Mouse (Mus musculus) hindbrain, embryonic 16.5 days (tissue): ENCODE measurements around the gene Bbs1. TPM values are rescaled to one million over a fixed set of nuclear protein-coding genes. Genes with fewer than 3 reads are reported as not detected.
"Not testable (repeated sequence)": the region's sequence is repeated elsewhere in the genome, so short reads cannot be mapped to it uniquely, and the experiment has no call there.

Experiments used
- ATAC-seq: fragments of 200-750 bp; cut with Nextera tagmentation; 2 replicates; pipeline ENCODE4 v1.8.0; 2017; ENCODE audit warnings: moderate TSS enrichment, moderate library complexity
- H3K27ac ChIP-seq: fragments of 300-500 bp; sonication (generic); 2 replicates; pipeline ENCODE4 v1.5.1; 2014; ENCODE audit warnings: low read depth, mild to moderate bottlenecking, control low read depth, low read length, moderate library complexity
- H3K27me3 ChIP-seq: fragments of 300-500 bp; sonication (generic); replicated peaks from 2 replicates; pipeline ENCODE4 v1.6.1; 2014; ENCODE audit warnings: low read length; ENCODE audit not compliant: control insufficient read depth, insufficient read depth
- H3K36me3 ChIP-seq: fragments of 300-500 bp; sonication (generic); 2 replicates; pipeline ENCODE4 v1.6.1; 2014; ENCODE audit warnings: mild to moderate bottlenecking, low read length, moderate library complexity, mixed read lengths; ENCODE audit not compliant: control insufficient read depth, insufficient read depth
- H3K4me1 ChIP-seq: fragments of 300-500 bp; sonication (generic); 2 replicates; pipeline ENCODE4 v1.6.1; 2014; ENCODE audit warnings: low read depth, low read length; ENCODE audit not compliant: control insufficient read depth, insufficient read depth
- H3K4me2 ChIP-seq: fragments of 300-500 bp; sonication (generic); 2 replicates; pipeline ENCODE4 v1.6.1; 2014; ENCODE audit warnings: mild to moderate bottlenecking, low read length, control low read depth, moderate library complexity
- H3K4me3 ChIP-seq: fragments of 300-500 bp; sonication (generic); 2 replicates; pipeline ENCODE4 v1.5.1; 2014; ENCODE audit warnings: mild to moderate bottlenecking, low read length, control low read depth, moderate library complexity
- H3K9ac ChIP-seq: fragments of 300-500 bp; sonication (generic); 2 replicates; pipeline ENCODE4 v1.6.1; 2014; ENCODE audit warnings: low read depth, mild to moderate bottlenecking, control low read depth, low read length, moderate library complexity
- H3K9me3 ChIP-seq: fragments of 300-500 bp; sonication (generic); 2 replicates; pipeline ENCODE4 v1.6.1; 2014; ENCODE audit warnings: mild to moderate bottlenecking, low read length, moderate library complexity; ENCODE audit not compliant: control insufficient read depth
- WGBS: fragments of 180-500 bp; shearing (Covaris S2); extraction: QIAGEN DNeasy Blood & Tissue Kit; methylation state at CpG from one replicate; pipeline ENCODE4 v1.1.7; 2014; 5-methylcytosine and 5-hydroxymethylcytosine counted together
- polyA plus RNA-seq: library from polyadenylated mRNA; unstranded; fragments of >200 nt; fragmentation: Nextera tagmentation; extraction: Ambion mirVana; gene quantifications from 2 replicates; pipeline ENCODE4 v1.2.1, GENCODE M21; 2015

The Bbs1 gene
- polyA plus RNA-seq, 1 experiment from 2014 or later, result 8.8 TPM

GRCm38 (mm10) chr19:4874613-4875012 lies 31.8 kb downstream of the Bbs1 start:
- H3K4me1 ChIP-seq, result peaks cover 13% of the 10 kb centered on the region
- not testable (repeated sequence) for H3K9me3 ChIP-seq, H3K27me3 ChIP-seq, H3K4me3 ChIP-seq, H3K36me3 ChIP-seq, ATAC-seq, H3K27ac ChIP-seq, H3K4me2 ChIP-seq, H3K9ac ChIP-seq
- WGBS, result 89% methylated on average over 1 of the region's 1 CpGs

- Histone ChIP-seq H3K4me3 (no peak overlapping the region), H3K4me1 (no peaks in the 10 kb centered on the region), H3K4me2 (no peak overlapping the region), H3K9me3 (no peaks in the 10 kb centered on the region), H3K27ac (no peak overlapping the region), H3K36me3 (0 out of 2 replicates have a peak, but pooled peaks cover 6% of the 10 kb centered on the region), H3K27me3 (no peaks in the 10 kb centered on the region), H3K9ac (peak overlapping the region; percentile 24; the same call in 1 of the 2 replicates)
- no peak for ATAC-seq
- 6% methylated on average over 17 of the region's 17 CpGs for WGBS
These were observed 41.3 kb downstream of the Bbs1 start for GRCm38 (mm10) chr19:4865147-4865546.

GRCm38 (mm10) chr19:4863048-4863447 lies 43.4 kb downstream of the Bbs1 start:
- Histone ChIP-seq H3K27ac (no peak overlapping the region), H3K27me3 (no peaks in the 10 kb centered on the region), H3K4me3 (no peak overlapping the region), H3K36me3 (peaks cover 10% of the 10 kb centered on the region; the same call in 1 of the 2 replicates), H3K4me1 (no peaks in the 10 kb centered on the region), H3K4me2 (no peak overlapping the region), H3K9ac (no peak overlapping the region), H3K9me3 (no peaks in the 10 kb centered on the region)
- no peak for ATAC-seq
- WGBS, result 50% methylated on average over 6 of the region's 6 CpGs

GRCm38 (mm10) chr19:4859081-4859480 lies 47.3 kb downstream of the Bbs1 start:
- Histone ChIP-seq H3K27me3 (no peaks in the 10 kb centered on the region), H3K9ac (no peak overlapping the region), H3K4me2 (no peak overlapping the region), H3K36me3 (peaks cover 15% of the 10 kb centered on the region; the same call in 1 of the 2 replicates), H3K9me3 (no peaks in the 10 kb centered on the region), H3K4me1 (peaks cover 12% of the 10 kb centered on the region), H3K27ac (no peak overlapping the region), H3K4me3 (no peak overlapping the region)
- no peak for ATAC-seq
- WGBS, result 83% methylated on average over 6 of the region's 6 CpGs

DNA sequence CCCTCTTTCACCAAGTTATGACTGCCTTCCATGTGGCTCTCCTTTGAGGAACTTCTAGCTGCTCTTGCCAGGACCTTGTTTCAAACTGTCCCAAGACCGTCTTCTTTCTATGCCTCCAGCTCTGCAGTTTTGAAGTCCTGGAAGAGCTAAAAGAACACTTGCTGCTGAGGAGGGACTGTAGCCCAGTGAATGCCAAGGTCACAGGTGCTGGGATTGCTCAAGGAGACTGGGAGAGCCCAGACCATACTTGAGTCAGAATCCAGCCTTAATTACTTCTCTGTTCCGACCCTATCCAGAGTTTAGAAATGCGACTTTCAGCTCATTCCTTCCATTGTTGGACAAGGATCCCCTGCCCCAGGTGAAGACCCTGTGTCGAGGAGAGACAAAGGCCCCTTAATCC lies 50.5 kb downstream of the Bbs1 start:
- Histone ChIP-seq H3K36me3 (peaks cover 15% of the 10 kb centered on the region; the same call in 1 of the 2 replicates), H3K9ac (peak overlapping the region; percentile 81), H3K27me3 (no peaks in the 10 kb centered on the region), H3K4me1 (peaks cover 12% of the 10 kb centered on the region), H3K4me3 (peak overlapping the region; percentile 64), H3K9me3 (no peaks in the 10 kb centered on the region), H3K4me2 (peak overlapping the region; percentile 96), H3K27ac (no peak overlapping the region)
- 72% methylated on average over 4 of the region's 4 CpGs for WGBS
- ATAC-seq, result no peak

GRCm38 (mm10) chr19:4855470-4855820 lies 51.0 kb downstream of the Bbs1 start:
- ATAC-seq, result 0 out of 2 replicates have a peak, but pooled peaks have one; percentile 64
- Histone ChIP-seq H3K9me3 (no peaks in the 10 kb centered on the region), H3K36me3 (peaks cover 12% of the 10 kb centered on the region; the same call in 1 of the 2 replicates), H3K9ac (peak overlapping the region; percentile 81), H3K4me2 (peak overlapping the region; percentile 96), H3K27me3 (no peaks in the 10 kb centered on the region), H3K27ac (0 out of 2 replicates have a peak overlapping the region, but pooled peaks have one; percentile 61), H3K4me1 (peaks cover 12% of the 10 kb centered on the region), H3K4me3 (peak overlapping the region; percentile 64)
- 2% methylated on average over 14 of the region's 14 CpGs for WGBS

- peak within 1 kb of the TSS; percentile 96 for H3K4me2 ChIP-seq
- H3K27ac ChIP-seq, result 0 out of 2 replicates have a peak within 1 kb of the TSS, but pooled peaks have one; percentile 61
- H3K9ac ChIP-seq, result peak within 1 kb of the TSS; percentile 81
- peaks cover 9% of the 10 kb centered on the region; the same call in 1 of the 2 replicates for H3K36me3 ChIP-seq
- peak; percentile 95 for ATAC-seq
- H3K4me1 ChIP-seq, result peaks cover 12% of the 10 kb centered on the region
- peak within 1 kb of the TSS; percentile 64 for H3K4me3 ChIP-seq
- H3K9me3 ChIP-seq, result no peaks in the 10 kb centered on the region
- no peaks in the 10 kb centered on the region for H3K27me3 ChIP-seq
- whole genome bisulfite sequencing, result 4% methylated on average over 45 of the region's 45 CpGs
These were observed 51.6 kb downstream of the Bbs1 start, which contains the start of gene Ctsf for GRCm38 (mm10) chr19:4854552-4855469. Ctsf (plus strand) TSS chr19:4855130.

GRCm38 (mm10) chr19:4850281-4850680 lies 56.1 kb downstream of the Bbs1 start:
- 34% methylated on average over 5 of the region's 5 CpGs for WGBS
- no peak overlapping the region for H3K4me2 ChIP-seq
- no peak for ATAC-seq

GRCm38 (mm10) chr19:4849800-4850199 lies 56.6 kb downstream of the Bbs1 start:
- 54% methylated on average over 4 of the region's 4 CpGs for WGBS
- Histone ChIP-seq H3K36me3 (no peaks in the 10 kb centered on the region), H3K4me1 (peaks cover 4% of the 10 kb centered on the region), H3K4me2 (no peak overlapping the region), H3K27ac (no peak overlapping the region), H3K9ac (no peak overlapping the region), H3K9me3 (no peaks in the 10 kb centered on the region), H3K27me3 (peaks cover 2% of the 10 kb centered on the region; the same call in 1 of the 2 replicates), H3K4me3 (no peak overlapping the region)
- no peak for ATAC-seq

More at GRCm38 (mm10) chr19:4850281-4850680, 56.1 kb downstream of the Bbs1 start:
- H3K9ac ChIP-seq, result no peak overlapping the region
- no peak overlapping the region for H3K27ac ChIP-seq
- peaks cover 2% of the 10 kb centered on the region; the same call in 1 of the 2 replicates for H3K27me3 ChIP-seq
- H3K4me1 ChIP-seq, result peaks cover 4% of the 10 kb centered on the region
- no peak overlapping the region for H3K4me3 ChIP-seq
- no peaks in the 10 kb centered on the region for H3K36me3 ChIP-seq
- no peaks in the 10 kb centered on the region for H3K9me3 ChIP-seq
